Mouse (Mus musculus) c-Kit-positive CD71-positive TER-119-positive erythroid progenitor cells, embryonic 14.5 days (primary cell): ENCODE measurements at regions not wholly inside any gene's neighbourhood (a gene's known extent, or its start where the extent isn't known, plus 50 kb on each side); places are given as distances from the start of the nearest gene placed in this dataset.

Experiments used
- DNase-seq: peaks from one replicate; pipeline ENCODE4 v3.0.0-alpha.2; 2013; ENCODE audit warnings: low spot score

- DNase-seq, result no peak
These were observed 178.7 kb upstream of the Gm4791 start for GRCm38 (mm10) chr9:46819808-46820207.

DNA sequence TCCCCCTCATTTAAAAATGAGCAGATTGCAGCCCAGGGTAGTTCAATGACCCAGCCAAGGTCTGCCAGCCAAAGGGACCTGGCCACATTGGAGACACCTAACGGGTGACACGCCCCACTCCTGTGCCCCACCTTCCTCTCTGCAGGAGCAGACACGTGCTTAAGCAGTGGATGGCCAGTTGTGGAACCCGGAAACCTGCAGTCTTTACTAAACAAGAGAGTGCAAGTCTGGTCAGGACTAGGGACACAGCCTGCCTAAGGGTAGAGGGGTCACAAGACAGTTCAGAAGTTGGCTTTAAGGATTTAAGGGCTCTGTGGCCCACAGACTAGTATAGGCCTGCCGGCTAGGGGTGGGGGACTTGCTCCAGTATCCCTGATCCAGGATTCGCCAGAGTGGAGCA lies 179.2 kb upstream of the Gm4791 start:
- DNase-seq, result no peak

GRCm38 (mm10) chr9:46816126-46816525 lies 182.4 kb upstream of the Gm4791 start:
- no peak for DNase-seq

DNA sequence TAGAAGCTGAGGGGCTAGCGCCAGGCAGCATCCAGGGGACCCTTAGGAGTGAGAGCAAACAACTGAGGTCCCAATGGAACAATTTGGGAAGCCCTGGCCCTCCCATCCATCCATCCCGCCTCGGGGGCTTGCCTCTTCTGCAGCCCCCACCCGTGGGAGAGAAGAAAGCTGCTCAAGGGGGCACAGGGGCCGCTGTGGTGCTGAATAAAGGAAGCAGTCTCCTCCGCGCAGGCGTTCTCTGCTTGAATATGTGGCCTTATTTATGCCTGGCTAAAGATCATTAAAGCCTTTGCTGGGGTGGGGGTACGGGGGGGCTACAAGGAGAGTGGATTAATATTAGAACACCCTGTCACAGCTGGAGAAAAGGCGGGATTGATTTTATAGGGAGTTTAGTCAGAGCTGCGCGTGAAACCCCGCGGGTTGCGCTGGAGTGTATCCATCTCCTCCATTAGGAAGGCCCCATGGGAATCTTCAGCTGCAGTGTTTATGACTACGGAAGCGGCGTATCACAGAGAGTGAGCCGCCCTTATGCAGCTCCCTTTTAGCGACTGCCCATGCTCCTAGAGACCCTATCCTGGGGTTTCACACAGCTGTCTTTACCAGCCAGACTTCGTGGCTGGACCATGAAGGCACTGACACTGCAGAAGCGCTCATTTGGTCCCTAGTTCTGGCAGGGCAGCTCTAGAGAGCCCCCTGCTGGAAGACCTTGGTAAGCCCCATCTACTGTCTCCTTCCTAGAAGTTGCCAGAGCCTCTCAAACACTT lies 183.9 kb upstream of the Gm4791 start:
- DNase-seq, result peak; percentile 9

DNA sequence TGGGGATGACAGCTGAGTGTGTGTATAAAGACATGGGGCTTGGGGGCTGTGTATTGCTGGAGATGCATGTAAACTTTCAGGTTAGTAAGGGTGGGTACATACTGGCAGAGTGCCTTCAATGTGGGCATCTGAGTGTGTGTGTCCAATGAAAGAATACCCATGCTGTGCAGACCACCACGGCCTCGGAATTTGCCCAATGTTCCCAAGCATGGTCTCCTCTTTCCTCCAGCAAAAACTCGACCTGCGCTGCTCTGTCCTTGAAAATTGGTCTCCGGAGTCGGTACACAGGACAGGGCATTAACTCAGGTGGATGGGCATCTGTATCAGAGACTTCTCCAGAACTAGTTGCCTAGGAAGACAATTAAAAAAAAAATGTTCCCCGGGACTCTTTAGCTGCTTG lies 188.3 kb upstream of the Gm4791 start:
- DNase-seq, result no peak

DNA sequence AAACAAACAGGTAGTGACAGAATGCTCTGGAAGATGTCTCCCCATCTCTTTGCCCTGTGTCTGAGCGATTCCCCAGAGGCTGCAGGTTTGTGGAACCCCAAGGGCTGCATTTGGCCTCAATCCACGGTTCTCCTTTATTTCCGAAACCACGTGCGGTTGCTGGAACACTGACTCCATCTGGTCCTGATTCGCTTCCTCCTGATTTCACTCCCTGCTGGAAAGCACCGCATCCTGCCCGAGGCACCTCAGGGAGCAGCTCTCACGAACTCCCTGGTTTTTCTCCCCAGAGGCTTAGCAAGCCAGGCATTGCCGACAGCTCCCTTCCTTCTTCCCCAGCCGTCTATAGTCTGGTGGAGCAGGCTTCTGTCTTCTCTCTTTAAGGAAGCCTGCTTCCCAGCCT lies 203.1 kb upstream of the Gm4791 start:
- DNase-seq, result no peak

DNA sequence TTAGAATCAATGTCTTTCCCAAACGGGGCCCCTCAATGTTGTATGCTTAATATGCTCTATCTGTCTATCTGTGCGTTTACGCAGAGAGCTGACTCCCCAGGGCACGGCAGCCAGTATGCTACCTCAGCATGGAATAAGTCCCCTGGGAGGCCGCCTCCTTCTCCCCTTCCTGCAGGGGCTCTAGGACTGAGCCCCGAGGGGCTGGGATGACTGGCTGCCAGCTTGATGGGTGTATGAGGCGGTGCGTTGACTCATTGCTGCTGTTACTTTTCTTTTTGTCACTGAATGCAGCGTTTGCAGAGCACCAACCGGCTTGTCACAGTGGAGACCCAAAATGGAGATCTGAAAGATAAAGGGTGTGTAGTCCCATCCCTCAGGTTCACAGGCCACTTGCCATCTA lies 209.5 kb upstream of the Gm4791 start:
- DNase-seq, result no peak

DNA sequence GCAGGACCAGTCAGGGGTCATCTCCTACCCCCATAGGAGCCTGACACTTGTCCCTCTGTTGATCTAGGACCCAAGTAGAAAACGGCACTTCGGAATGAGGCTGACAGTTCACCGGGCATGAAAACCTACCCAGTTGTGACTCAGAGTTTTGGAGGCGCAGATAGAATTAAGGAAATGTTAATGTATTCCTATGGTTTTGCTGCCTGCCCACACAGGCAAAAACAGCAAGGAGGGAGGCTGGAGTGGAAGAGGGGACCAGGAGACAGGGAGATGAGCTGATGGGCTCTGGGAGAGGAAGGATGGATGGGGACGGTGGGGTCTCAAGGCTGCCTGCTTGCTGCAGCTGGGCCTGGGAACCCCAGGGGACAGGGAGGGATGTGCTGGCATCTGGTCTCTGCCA lies 210.1 kb upstream of the Gm4791 start:
- DNase-seq, result no peak

GRCm38 (mm10) chr9:46784355-46784975 lies 214.1 kb upstream of the Gm4791 start:
- DNase-seq, result no peak

DNA sequence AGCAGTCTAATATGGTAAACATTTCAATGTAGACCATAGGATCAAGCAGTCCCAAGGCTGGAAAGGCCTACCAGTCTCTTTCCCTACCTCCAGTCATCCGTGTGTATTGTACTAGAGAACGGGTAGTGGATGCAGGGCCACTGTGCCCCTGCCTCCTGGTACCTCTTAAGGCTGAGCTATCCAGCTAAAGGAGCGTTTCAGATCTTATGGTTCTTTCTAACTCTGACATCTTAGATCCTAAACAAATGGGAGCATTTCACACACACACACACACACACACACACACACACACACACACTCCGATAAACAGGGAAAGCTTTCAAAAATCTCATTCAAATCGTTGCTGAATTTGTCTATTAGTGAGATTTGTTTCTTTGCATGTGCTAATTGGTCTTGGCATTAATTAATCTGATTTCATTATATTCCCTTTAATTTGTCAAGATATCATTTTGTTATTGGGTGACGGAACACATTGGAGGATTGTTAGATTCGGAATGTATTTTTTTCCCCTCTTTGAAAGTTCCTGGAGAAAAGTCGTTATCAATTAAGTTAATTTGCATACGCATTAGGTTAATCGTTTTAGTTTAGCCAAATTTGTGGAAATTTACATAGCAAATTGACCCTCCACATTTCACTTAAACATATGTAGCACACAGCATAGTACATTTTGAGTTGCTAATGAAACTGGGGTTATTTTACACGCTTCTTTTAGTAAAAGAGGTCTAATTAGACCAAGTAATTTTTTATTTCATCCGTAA lies 214.8 kb upstream of the Gm4791 start:
- no peak for DNase-seq

- DNase-seq, result no peak
These were observed 216.9 kb upstream of the Gm4791 start for GRCm38 (mm10) chr9:46781681-46782080.

DNA sequence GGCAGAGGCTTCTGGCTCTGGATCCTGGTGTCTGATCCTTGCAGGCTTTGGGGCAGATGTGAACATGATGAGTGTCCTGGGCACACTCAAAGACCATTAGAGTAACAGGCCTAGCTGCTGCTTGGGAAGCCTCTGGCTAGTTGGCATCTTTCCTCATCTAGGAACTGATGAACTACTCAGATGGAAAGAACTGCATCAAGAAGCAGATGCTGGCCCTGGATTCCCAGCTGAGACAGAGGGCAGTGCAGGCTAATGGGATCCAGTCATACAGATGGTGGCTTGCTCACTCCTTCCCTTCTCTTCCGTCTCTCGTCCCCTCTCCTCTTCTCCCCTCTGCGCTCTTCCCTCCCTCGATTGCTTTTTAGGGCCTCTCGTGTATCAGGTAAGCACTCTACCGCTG lies 219.8 kb upstream of the Gm4791 start:
- DNase-seq, result no peak

DNA sequence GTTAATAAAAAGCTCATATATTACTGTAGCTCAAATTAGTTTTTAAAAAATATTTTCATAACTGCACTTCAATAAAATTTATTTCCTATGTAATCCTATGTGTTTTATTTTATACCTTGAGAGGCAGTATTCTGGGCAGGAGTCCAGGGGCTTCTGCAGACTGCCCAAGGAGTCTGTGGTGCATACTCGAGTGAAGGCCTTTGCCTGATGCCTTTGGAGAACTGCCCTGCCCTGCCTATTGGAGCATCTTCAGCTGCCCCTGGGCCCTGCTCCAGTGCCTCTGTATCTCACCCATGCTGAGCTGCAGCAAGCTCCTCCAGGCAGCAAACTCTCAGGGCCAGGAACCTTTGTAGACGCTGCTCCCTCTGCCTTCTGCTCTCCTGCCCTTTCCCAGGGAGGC lies 223.7 kb upstream of the Gm4791 start:
- no peak for DNase-seq

DNA sequence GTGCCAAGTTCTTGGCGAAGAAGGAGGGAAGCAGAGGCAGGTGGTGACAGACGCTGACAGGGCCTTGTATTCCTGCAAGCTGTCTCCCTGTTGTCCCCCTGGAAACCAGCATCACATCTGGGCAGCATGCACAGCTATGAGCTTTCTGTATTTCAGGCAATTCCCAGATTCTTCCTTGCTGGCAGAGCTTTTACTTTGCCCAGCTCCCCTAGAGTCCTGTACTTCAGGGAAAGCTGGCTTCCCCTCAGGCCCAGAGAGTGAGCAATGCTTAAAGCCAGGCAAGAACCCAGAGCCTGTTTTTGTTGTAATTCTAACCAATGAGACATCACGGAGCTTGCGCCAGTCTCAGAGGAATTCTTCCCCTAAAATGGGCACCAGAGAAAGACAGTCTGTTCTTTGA lies 238.3 kb upstream of the Gm4791 start:
- DNase-seq, result no peak

- no peak for DNase-seq
These were observed 241.4 kb upstream of the Gm4791 start for GRCm38 (mm10) chr9:46757005-46757672.

DNA sequence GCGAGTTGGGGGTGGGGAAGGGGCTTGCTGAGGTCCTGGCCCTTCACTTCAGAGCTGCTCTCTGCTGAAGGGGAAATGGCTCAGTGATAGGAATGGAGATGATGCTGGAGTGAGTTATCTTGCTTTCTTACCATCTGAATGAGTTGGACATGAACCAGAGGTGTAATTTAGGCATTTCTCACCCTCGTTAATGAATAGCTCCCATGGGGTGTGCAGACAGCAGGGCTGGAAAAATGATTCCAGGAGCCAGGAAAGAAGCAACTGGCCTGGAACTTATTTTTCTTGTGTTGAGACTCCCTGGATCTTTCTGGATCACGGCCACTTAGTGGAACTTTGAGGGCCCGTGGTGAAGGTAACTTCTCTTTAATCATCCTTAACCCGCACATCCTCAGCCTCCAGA lies 246.6 kb upstream of the Gm4791 start:
- DNase-seq, result no peak

GRCm38 (mm10) chr9:46749441-46749840 lies 249.1 kb upstream of the Gm4791 start:
- DNase-seq, result no peak

GRCm38 (mm10) chr9:46746266-46746665 lies 252.3 kb upstream of the Gm4791 start:
- DNase-seq, result no peak

DNA sequence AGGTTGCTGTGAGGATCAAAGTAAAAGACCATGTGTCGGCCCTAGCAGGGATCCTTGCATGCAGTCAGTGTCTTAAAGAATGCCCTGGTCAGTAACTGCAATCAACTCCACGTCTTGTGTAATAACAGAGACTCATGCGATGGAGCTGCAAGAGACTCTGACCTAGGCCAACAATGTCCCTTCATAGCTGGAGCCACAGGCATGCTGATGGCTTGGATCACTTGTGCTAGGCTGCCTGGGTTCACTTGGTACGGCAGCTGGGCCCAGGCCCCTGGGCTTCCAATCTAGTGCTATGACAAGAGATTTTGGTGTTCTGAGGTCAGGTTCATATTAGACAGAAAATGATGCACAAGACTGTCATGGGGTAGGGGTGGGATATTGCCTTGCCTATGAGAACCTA lies 258.0 kb upstream of the Gm4791 start:
- DNase-seq, result no peak

GRCm38 (mm10) chr9:46739341-46739740 lies 259.2 kb upstream of the Gm4791 start:
- no peak for DNase-seq

DNA sequence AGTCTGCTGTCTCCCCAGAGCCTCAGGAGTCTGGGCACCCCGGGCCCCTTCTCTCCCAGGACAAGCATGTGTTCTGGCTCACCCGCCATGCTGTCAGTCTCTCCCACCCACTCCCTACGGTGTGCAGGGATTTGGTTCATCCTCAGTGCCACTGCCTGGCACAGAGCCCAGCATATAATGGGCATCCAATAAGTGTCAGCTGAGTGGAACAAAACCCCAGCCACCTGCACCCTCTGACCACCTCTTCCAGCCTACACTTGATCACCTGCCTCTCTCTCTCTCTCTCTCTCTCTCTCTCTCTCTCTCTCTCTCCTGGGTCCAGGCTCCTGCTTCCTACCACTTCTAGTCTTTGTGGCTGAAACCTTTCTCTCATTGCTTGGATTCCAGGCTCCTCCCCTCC lies 259.9 kb upstream of the Gm4791 start:
- no peak for DNase-seq

- DNase-seq, result no peak
These were observed 260.5 kb upstream of the Gm4791 start for GRCm38 (mm10) chr9:46738056-46738455.

DNA sequence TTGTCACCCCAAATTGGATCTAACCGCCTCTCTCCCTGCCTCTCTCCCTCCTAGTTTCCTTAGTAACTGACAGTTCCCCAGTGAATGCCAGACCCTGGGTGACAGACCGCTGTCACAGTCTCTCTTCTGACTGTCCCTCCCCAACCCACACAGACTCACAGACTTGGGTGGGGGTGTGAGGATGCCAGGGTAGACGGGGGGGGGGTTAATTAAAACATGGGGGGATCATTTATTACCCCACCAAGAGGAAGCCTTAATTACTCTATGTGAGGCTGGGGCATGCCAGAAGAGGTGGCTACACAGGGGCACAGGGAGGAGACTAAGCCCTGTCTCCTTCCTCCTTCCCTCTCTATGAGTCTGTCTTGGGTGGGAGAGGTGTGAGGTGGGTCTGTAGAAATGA lies 261.1 kb upstream of the Gm4791 start:
- no peak for DNase-seq
